Mouse (Mus musculus) olfactory bulb, adult 2 months (tissue): ENCODE data around the gene Pcbp4. TPM values are rescaled to one million over a fixed set of nuclear protein-coding genes. Genes with fewer than 3 reads are reported as not detected.

Source experiments
- H3K27ac ChIP-seq: fragments of 200-500 bp; 2 replicates; pipeline ENCODE4 v1.5.1; 2012; ENCODE audit warnings: low read depth, low read length; ENCODE audit not compliant: insufficient read depth
- H3K4me1 ChIP-seq: fragments of 200-500 bp; 2 replicates; pipeline ENCODE4 v1.6.1; 2012; ENCODE audit warnings: low read length; ENCODE audit not compliant: control insufficient read depth, insufficient read depth
- H3K4me3 ChIP-seq: fragments of 200-500 bp; 2 replicates; pipeline ENCODE4 v1.5.1; 2012; ENCODE audit warnings: mild to moderate bottlenecking, low read depth, low read length, moderate library complexity; ENCODE audit not compliant: insufficient read depth
- CTCF ChIP-seq: fragments of 200-500 bp; IDR thresholded peaks from 2 replicates; pipeline ENCODE4 v1.5.1; 2012; ENCODE audit warnings: low read depth, mild to moderate bottlenecking, low read length, moderate library complexity; ENCODE audit not compliant: insufficient read depth
- POLR2A ChIP-seq: fragments of 200-500 bp; IDR thresholded peaks from 2 replicates; pipeline ENCODE4 v1.6.1; 2012; ENCODE audit warnings: mild to moderate bottlenecking, low read depth, low read length, moderate library complexity; ENCODE audit not compliant: insufficient read depth
- WGBS: fragments of 180-500 bp; shearing (Covaris S2); methylation state at CpG from one replicate; pipeline ENCODE4 v1.1.7; 2018; 5-methylcytosine and 5-hydroxymethylcytosine counted together
- polyA plus RNA-seq: library from polyadenylated mRNA; stranded (reverse); fragments of >200 nt; gene quantifications from 2 replicates; pipeline ENCODE4 v1.2.4, GENCODE M21; 2012; ENCODE audit warnings: low replicate concordance; ENCODE audit not compliant: missing spikeins, insufficient read depth, insufficient read length

The Pcbp4 gene
- polyA plus RNA-seq, 1 experiment: not detected

GRCm38 (mm10) chr9:106512729-106513450 is 59.8 kb downstream of the Pcbp4 start:
- no peak for TF ChIP-seq CTCF
- no peak for TF ChIP-seq POLR2A
- WGBS: 34% methylated on average over 13 of the region's 13 CpGs
- H3K4me3 ChIP-seq: no peak overlapping the region
- H3K27ac ChIP-seq: no peak overlapping the region
- H3K4me1 ChIP-seq: no peaks in the 10 kb centered on the region

GRCm38 (mm10) chr9:106513566-106513965 is 60.5 kb downstream of the Pcbp4 start:
- 67% methylated on average over 6 of the region's 6 CpGs for WGBS

More at GRCm38 (mm10) chr9:106513566-106513965, 60.5 kb downstream of the Pcbp4 start:
- TF ChIP-seq CTCF: no peak
- no peak for TF ChIP-seq POLR2A
- H3K27ac ChIP-seq: no peak overlapping the region
- H3K4me3 ChIP-seq: no peak overlapping the region
- no peaks in the 10 kb centered on the region for H3K4me1 ChIP-seq

Other genes starting within 250 kb of the Pcbp4 start
- gene Tlr9, start 230.7 kb upstream of the Pcbp4 start, polyA plus RNA-seq: not detected in 2 replicates
- not detected in 2 replicates for gene Alas1, start 204.6 kb upstream of the Pcbp4 start, polyA plus RNA-seq
- not detected in 2 replicates for gene Poc1a, start 172.2 kb upstream of the Pcbp4 start, polyA plus RNA-seq
- not detected in 2 replicates for gene Dusp7, start 84.7 kb upstream of the Pcbp4 start, polyA plus RNA-seq
- gene Rpl29, start 23.8 kb upstream of the Pcbp4 start, polyA plus RNA-seq: not detected in 2 replicates
- gene Acy1, start 15.0 kb upstream of the Pcbp4 start, polyA plus RNA-seq: not detected in 2 replicates
- gene Abhd14b, start 5.8 kb upstream of the Pcbp4 start, polyA plus RNA-seq: not detected in 2 replicates
- gene Abhd14a, start 5.6 kb upstream of the Pcbp4 start, polyA plus RNA-seq: not detected in 2 replicates
- gene Gpr62, start 12.6 kb downstream of the Pcbp4 start, polyA plus RNA-seq: not detected in 2 replicates
- not detected in 2 replicates for gene Rrp9, start 22.7 kb downstream of the Pcbp4 start, polyA plus RNA-seq
- gene Parp3, start 23.7 kb downstream of the Pcbp4 start, polyA plus RNA-seq: not detected in 2 replicates
- not detected in 2 replicates for gene Iqcf1, start 46.7 kb downstream of the Pcbp4 start, polyA plus RNA-seq
- not detected in 2 replicates for gene Iqcf5, start 61.3 kb downstream of the Pcbp4 start, polyA plus RNA-seq
- not detected in 2 replicates for gene Iqcf3, start 108.3 kb downstream of the Pcbp4 start, polyA plus RNA-seq
- not detected in 2 replicates for gene Iqcf4, start 117.7 kb downstream of the Pcbp4 start, polyA plus RNA-seq
- gene Iqcf6, start 173.3 kb downstream of the Pcbp4 start, polyA plus RNA-seq: not detected in 2 replicates
- gene Grm2, start 202.8 kb downstream of the Pcbp4 start, polyA plus RNA-seq: not detected in 2 replicates
- not detected in 2 replicates for gene Tex264, start 232.6 kb downstream of the Pcbp4 start, polyA plus RNA-seq